Mouse (Mus musculus) naive thymus-derived CD4-positive, alpha-beta T cell, adult 5 months (primary cell): Measurements from ENCODE around the gene Orm3. TPM values are rescaled to one million over a fixed set of nuclear protein-coding genes. Genes with fewer than 3 reads are reported as not detected.

Experiments used
- polyA plus RNA-seq: library from polyadenylated mRNA; unstranded; fragments of 100-300 nt; shearing (Covaris generic); gene quantifications from one replicate; pipeline ENCODE4 v1.2.1, GENCODE M21; 2017

Gene Orm3
- not detected for polyA plus RNA-seq

DNA sequence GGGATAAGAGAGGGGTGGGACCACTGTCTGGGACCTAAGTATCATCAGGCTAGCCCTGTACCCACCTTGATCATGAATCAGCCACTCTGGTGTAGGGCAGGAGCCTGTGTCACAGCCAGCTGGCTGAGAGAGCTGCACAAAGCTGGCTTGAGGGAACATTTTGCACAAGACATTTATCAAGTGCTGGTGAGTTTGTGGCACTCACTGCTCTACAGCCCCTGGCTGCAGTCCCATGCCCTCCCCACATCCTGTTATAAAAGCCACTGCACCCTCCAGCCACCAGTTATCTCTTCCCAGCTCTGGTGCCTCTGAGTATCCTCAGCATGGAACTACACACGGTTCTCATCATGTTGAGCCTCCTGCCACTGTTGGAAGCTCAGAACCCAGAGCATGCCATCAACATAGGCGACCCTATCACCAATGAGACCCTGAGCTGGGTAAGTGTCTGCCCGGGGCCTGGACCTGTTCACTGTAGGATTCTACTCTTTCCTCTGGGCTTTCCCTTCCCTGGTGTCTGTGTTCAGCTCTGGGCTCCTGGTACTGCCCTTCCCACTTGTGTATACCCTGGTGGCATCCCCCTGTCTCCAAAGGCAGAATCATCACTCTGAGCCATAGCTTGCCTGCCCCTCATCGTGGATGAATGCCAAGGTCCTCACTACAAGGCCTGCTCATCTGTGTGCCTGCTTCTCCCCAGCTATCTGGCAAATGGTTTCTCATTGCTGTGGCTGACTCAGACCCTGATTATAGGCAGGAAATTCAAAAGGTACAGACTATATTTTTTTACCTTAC lies at the start of gene Orm3:
Gene Orm3, plus strand, starts transcription at position 286 of the 789 bp plus-strand sequence.

DNA sequence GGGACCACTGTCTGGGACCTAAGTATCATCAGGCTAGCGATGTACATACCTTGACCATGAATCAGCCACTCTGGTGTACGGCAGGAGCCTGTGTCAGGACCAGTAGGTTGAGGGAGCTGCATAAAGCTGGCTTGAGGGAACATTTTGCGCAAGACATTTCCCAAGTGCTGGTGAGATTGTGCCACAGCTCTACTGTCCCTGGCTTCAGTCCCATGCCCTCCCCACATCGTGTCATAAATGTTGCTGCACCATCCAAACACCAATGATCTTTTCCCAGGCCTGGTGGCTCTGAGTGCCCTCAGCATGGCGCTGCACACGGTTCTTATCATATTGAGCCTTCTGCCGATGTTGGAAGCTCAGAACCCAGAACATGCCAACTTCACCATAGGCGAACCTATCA lies 11.7 kb upstream of the Orm3 start, which contains the start of gene Orm1:
Gene Orm1, plus strand, starts transcription at position 266 of the 400 bp plus-strand sequence.

DNA sequence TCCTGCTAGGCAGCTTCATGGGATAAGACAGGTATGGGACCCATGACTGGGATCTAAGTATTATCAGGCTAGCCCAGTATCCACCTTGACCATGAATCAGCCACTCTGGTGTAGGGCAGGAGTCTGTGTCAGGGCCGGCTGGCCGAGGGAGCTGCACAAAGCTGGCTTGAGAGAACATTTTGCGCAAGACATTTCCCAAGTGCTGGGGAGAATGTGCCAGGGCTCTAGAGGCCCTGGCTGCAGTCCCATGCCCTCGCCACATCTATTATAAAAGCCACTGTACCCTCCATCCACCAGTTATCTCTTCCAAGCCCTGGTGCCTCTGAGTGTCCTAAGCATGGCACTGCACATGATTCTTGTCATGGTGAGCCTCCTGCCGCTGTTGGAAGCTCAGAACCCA lies 6.2 kb downstream of the Orm3 start, which contains the start of gene Orm2:
Gene Orm2, plus strand, starts transcription at position 300 of the 400 bp plus-strand sequence.

DNA sequence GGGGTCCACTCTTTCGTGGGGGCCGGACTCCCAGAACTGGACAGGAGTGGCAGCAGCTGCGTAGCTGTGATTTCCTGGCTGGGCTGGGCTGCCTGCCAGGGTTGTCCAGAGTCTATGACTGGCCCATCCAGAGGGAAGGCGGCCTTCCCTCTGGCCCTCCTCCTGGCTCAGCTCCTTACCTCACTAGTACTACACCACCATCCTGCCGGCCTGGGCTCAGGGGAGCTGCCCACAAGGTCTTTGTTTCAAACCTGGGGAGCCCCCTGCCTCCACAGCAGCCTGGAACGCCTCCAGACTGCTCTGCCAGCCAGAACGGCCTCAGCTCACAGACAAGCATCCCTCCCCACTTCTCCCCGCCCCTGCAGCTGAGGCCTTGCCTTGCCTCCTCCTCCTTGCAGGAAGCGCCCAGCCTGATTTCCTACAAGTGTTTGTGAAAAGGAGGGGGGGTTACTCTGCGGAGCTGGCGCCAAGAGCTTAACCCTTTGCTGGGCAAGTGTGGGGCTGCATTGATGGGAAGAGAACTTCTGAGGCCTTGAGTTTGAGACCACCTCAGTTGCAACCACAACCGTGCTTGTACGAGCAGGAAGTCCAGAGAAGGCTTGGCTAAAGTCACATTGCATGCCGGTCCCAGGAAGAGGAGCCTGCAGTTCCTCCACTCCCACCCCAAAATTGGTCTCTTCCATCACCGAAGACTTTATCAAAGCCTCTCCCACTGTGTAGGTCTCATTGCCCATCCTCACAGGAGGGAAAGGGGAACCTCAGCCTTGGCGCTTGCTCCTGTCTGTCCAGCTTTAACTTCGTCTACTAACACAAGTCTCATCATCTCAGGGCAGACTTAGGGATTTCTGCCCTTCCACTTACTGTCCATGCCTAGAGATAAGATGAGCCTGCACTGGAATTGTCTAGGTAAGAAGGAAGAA lies 47.3 kb downstream of the Orm3 start, which contains the start of gene Akna:
Gene Akna, minus strand, starts transcription at position 315 of the 920 bp plus-strand sequence.

Other genes with a start within 250 kb of the Orm3 start
- not detected for gene Ambp, start 201.4 kb upstream of the Orm3 start, polyA plus RNA-seq
- gene Kif12, start 184.0 kb upstream of the Orm3 start, polyA plus RNA-seq: not detected
- gene Col27a1, start 142.2 kb upstream of the Orm3 start, polyA plus RNA-seq: 0.50 TPM
- not detected for gene Orm1, start 11.6 kb upstream of the Orm3 start, polyA plus RNA-seq
- not detected for gene Orm2, start 6.3 kb downstream of the Orm3 start, polyA plus RNA-seq
- 260 TPM for gene Akna, start 47.2 kb downstream of the Orm3 start, polyA plus RNA-seq
- 9.6 TPM for gene Whrn, start 139.8 kb downstream of the Orm3 start, polyA plus RNA-seq
- 119 TPM for gene Atp6v1g1, start 188.6 kb downstream of the Orm3 start, polyA plus RNA-seq
- 17.6 TPM for gene Tmem268, start 202.6 kb downstream of the Orm3 start, polyA plus RNA-seq
- not detected for gene Gm11213, start 249.1 kb downstream of the Orm3 start, polyA plus RNA-seq